Mouse (Mus musculus): Measurements from ENCODE around the gene 1700034J05Rik. TPM values are rescaled to one million over a fixed set of nuclear protein-coding genes. Genes with fewer than 3 reads are reported as not detected.

The 1700034J05Rik gene
- polyA plus RNA-seq, 1 experiment from 2014 or later = 0.57 TPM

- DNase-seq (ENCODE audit: low spot score) = no peak
- ATAC-seq (ENCODE audit: low read depth) = peak; percentile 13; the same call in 1 of the 2 replicates
- Histone ChIP-seq H3K4me3 (ENCODE audit: low read depth, low read length) (no peak overlapping the region), H3K27ac (replicated peaks; ENCODE audit: low read depth, low read length) (no peak overlapping the region), H3K27me3 (replicated peaks; ENCODE audit: control insufficient read depth, insufficient read depth, low read length) (no peaks in the 10 kb centered on the region), H3K9ac (ENCODE audit: low read depth, low read length) (no peak overlapping the region), H3K4me1 (ENCODE audit: control insufficient read depth, insufficient read depth, low read length) (peaks cover 5% of the 10 kb centered on the region), H3K9me3 (ENCODE audit: control insufficient read depth, low read length) (no peaks in the 10 kb centered on the region), H3K36me3 (ENCODE audit: control insufficient read depth, insufficient read depth, low read length) (peaks cover 15% of the 10 kb centered on the region), H3K4me2 (ENCODE audit: low read depth, low read length) (no peak overlapping the region)
- 38% methylated on average over 1 of the region's 1 CpGs for WGBS
These were observed 27.1 kb upstream of the 1700034J05Rik start for GRCm38 (mm10) chr6:146981249-146981835.

GRCm38 (mm10) chr6:146979953-146980352, 25.7 kb upstream of the 1700034J05Rik start:
- Histone ChIP-seq H3K9ac (ENCODE audit: low read depth, low read length) (no peak overlapping the region), H3K9me3 (ENCODE audit: control insufficient read depth, low read length) (no peaks in the 10 kb centered on the region), H3K4me1 (ENCODE audit: control insufficient read depth, insufficient read depth, low read length) (peaks cover 5% of the 10 kb centered on the region), H3K27me3 (replicated peaks; ENCODE audit: control insufficient read depth, insufficient read depth, low read length) (no peaks in the 10 kb centered on the region), H3K4me2 (ENCODE audit: low read depth, low read length) (no peak overlapping the region), H3K27ac (replicated peaks; ENCODE audit: low read depth, low read length) (0 out of 2 replicates have a peak overlapping the region, but pooled peaks have one; percentile 18), H3K36me3 (ENCODE audit: control insufficient read depth, insufficient read depth, low read length) (peaks cover 15% of the 10 kb centered on the region), H3K4me3 (ENCODE audit: low read depth, low read length) (no peak overlapping the region)
- ATAC-seq (ENCODE audit: low read depth) = no peak
- WGBS = 47% methylated on average over 3 of the region's 3 CpGs
- DNase-seq (ENCODE audit: low spot score) = no peak

- no peak overlapping the region for H3K4me2 ChIP-seq (ENCODE audit: low read depth, low read length)
- 41% methylated on average over 1 of the region's 1 CpGs for WGBS
- H3K27ac ChIP-seq (replicated peaks; ENCODE audit: low read depth, low read length) = peak overlapping the region; percentile 18; the same call in 1 of the 2 replicates
- H3K4me3 ChIP-seq (ENCODE audit: low read depth, low read length) = no peak overlapping the region
- H3K9me3 ChIP-seq (ENCODE audit: control insufficient read depth, low read length) = no peaks in the 10 kb centered on the region
- H3K27me3 ChIP-seq (replicated peaks; ENCODE audit: control insufficient read depth, insufficient read depth, low read length) = no peaks in the 10 kb centered on the region
- H3K4me1 ChIP-seq (ENCODE audit: control insufficient read depth, insufficient read depth, low read length) = peaks cover 5% of the 10 kb centered on the region
- ATAC-seq (ENCODE audit: low read depth) (peak; percentile 33), DNase-seq (ENCODE audit: low spot score) (no peak)
- H3K36me3 ChIP-seq (ENCODE audit: control insufficient read depth, insufficient read depth, low read length) = peaks cover 15% of the 10 kb centered on the region
- no peak overlapping the region for H3K9ac ChIP-seq (ENCODE audit: low read depth, low read length)
These were observed 25.0 kb upstream of the 1700034J05Rik start for GRCm38 (mm10) chr6:146979115-146979744.

- Histone ChIP-seq H3K4me3 (ENCODE audit: low read depth, low read length) (no peak overlapping the region), H3K4me1 (ENCODE audit: control insufficient read depth, insufficient read depth, low read length) (peaks cover 5% of the 10 kb centered on the region), H3K9me3 (ENCODE audit: control insufficient read depth, low read length) (no peaks in the 10 kb centered on the region), H3K4me2 (ENCODE audit: low read depth, low read length) (no peak overlapping the region), H3K36me3 (ENCODE audit: control insufficient read depth, insufficient read depth, low read length) (peaks cover 15% of the 10 kb centered on the region), H3K27ac (replicated peaks; ENCODE audit: low read depth, low read length) (no peak overlapping the region), H3K27me3 (replicated peaks; ENCODE audit: control insufficient read depth, insufficient read depth, low read length) (no peaks in the 10 kb centered on the region), H3K9ac (ENCODE audit: low read depth, low read length) (no peak overlapping the region)
- WGBS = 48% methylated on average over 5 of the region's 5 CpGs
- peak; percentile 62 for DNase-seq (ENCODE audit: low spot score)
- 0 out of 2 replicates have a peak, but pooled peaks have one; percentile 9 for ATAC-seq (ENCODE audit: low read depth)
These were observed 24.5 kb upstream of the 1700034J05Rik start for GRCm38 (mm10) chr6:146978691-146979114.

GRCm38 (mm10) chr6:146976446-146976845, 22.2 kb upstream of the 1700034J05Rik start:
- ATAC-seq (ENCODE audit: low read depth) (no peak), DNase-seq (ENCODE audit: low spot score) (no peak)
- Histone ChIP-seq H3K9ac (ENCODE audit: low read depth, low read length) (no peak overlapping the region), H3K27me3 (replicated peaks; ENCODE audit: control insufficient read depth, insufficient read depth, low read length) (no peaks in the 10 kb centered on the region), H3K4me2 (ENCODE audit: low read depth, low read length) (no peak overlapping the region), H3K9me3 (ENCODE audit: control insufficient read depth, low read length) (no peaks in the 10 kb centered on the region), H3K4me1 (ENCODE audit: control insufficient read depth, insufficient read depth, low read length) (peaks cover 5% of the 10 kb centered on the region), H3K27ac (replicated peaks; ENCODE audit: low read depth, low read length) (no peak overlapping the region), H3K36me3 (ENCODE audit: control insufficient read depth, insufficient read depth, low read length) (peaks cover 11% of the 10 kb centered on the region), H3K4me3 (ENCODE audit: low read depth, low read length) (no peak overlapping the region)
- 80% methylated on average over 8 of the region's 8 CpGs for WGBS

GRCm38 (mm10) chr6:146973830-146974229, 19.6 kb upstream of the 1700034J05Rik start:
- no peaks in the 10 kb centered on the region for H3K27me3 ChIP-seq (replicated peaks; ENCODE audit: control insufficient read depth, insufficient read depth, low read length)
- no peaks in the 10 kb centered on the region for H3K9me3 ChIP-seq (ENCODE audit: control insufficient read depth, low read length)
- DNase-seq (ENCODE audit: low spot score) (no peak), ATAC-seq (ENCODE audit: low read depth) (no peak)
- no peak overlapping the region for H3K27ac ChIP-seq (replicated peaks; ENCODE audit: low read depth, low read length)
- H3K4me1 ChIP-seq (ENCODE audit: control insufficient read depth, insufficient read depth, low read length) = no peaks in the 10 kb centered on the region
- no peak overlapping the region for H3K9ac ChIP-seq (ENCODE audit: low read depth, low read length)
- no peak overlapping the region for H3K4me3 ChIP-seq (ENCODE audit: low read depth, low read length)
- peaks cover 11% of the 10 kb centered on the region for H3K36me3 ChIP-seq (ENCODE audit: control insufficient read depth, insufficient read depth, low read length)
- no peak overlapping the region for H3K4me2 ChIP-seq (ENCODE audit: low read depth, low read length)

GRCm38 (mm10) chr6:146973406-146973805, 19.2 kb upstream of the 1700034J05Rik start:
- Histone ChIP-seq H3K4me2 (ENCODE audit: low read depth, low read length) (no peak overlapping the region), H3K4me3 (ENCODE audit: low read depth, low read length) (no peak overlapping the region), H3K27ac (replicated peaks; ENCODE audit: low read depth, low read length) (no peak overlapping the region), H3K36me3 (ENCODE audit: control insufficient read depth, insufficient read depth, low read length) (peaks cover 11% of the 10 kb centered on the region), H3K27me3 (replicated peaks; ENCODE audit: control insufficient read depth, insufficient read depth, low read length) (no peaks in the 10 kb centered on the region), H3K9ac (ENCODE audit: low read depth, low read length) (no peak overlapping the region), H3K9me3 (ENCODE audit: control insufficient read depth, low read length) (no peaks in the 10 kb centered on the region), H3K4me1 (ENCODE audit: control insufficient read depth, insufficient read depth, low read length) (no peaks in the 10 kb centered on the region)
- no peak for DNase-seq (ENCODE audit: low spot score)
- WGBS = 45% methylated on average over 2 of the region's 2 CpGs
- ATAC-seq (ENCODE audit: low read depth) = no peak

GRCm38 (mm10) chr6:146972740-146973139, 18.5 kb upstream of the 1700034J05Rik start:
- Histone ChIP-seq H3K27ac (replicated peaks; ENCODE audit: low read depth, low read length) (no peak overlapping the region), H3K4me2 (ENCODE audit: low read depth, low read length) (no peak overlapping the region), H3K27me3 (replicated peaks; ENCODE audit: control insufficient read depth, insufficient read depth, low read length) (no peaks in the 10 kb centered on the region), H3K4me1 (ENCODE audit: control insufficient read depth, insufficient read depth, low read length) (peaks cover 4% of the 10 kb centered on the region; the same call in 1 of the 2 replicates), H3K9me3 (ENCODE audit: control insufficient read depth, low read length) (no peaks in the 10 kb centered on the region), H3K9ac (ENCODE audit: low read depth, low read length) (no peak overlapping the region), H3K36me3 (ENCODE audit: control insufficient read depth, insufficient read depth, low read length) (peaks cover 11% of the 10 kb centered on the region), H3K4me3 (ENCODE audit: low read depth, low read length) (no peak overlapping the region)
- ATAC-seq (ENCODE audit: low read depth) (no peak), DNase-seq (ENCODE audit: low spot score) (no peak)
- WGBS = 48% methylated on average over 1 of the region's 1 CpGs

GRCm38 (mm10) chr6:146972009-146972408, 17.8 kb upstream of the 1700034J05Rik start:
- Histone ChIP-seq H3K4me3 (ENCODE audit: low read depth, low read length) (no peak overlapping the region), H3K9ac (ENCODE audit: low read depth, low read length) (no peak overlapping the region), H3K36me3 (ENCODE audit: control insufficient read depth, insufficient read depth, low read length) (peaks cover 3% of the 10 kb centered on the region; the same call in 1 of the 2 replicates), H3K4me2 (ENCODE audit: low read depth, low read length) (no peak overlapping the region), H3K4me1 (ENCODE audit: control insufficient read depth, insufficient read depth, low read length) (peaks cover 6% of the 10 kb centered on the region; the same call in 1 of the 2 replicates), H3K27ac (replicated peaks; ENCODE audit: low read depth, low read length) (no peak overlapping the region), H3K9me3 (ENCODE audit: control insufficient read depth, low read length) (no peaks in the 10 kb centered on the region), H3K27me3 (replicated peaks; ENCODE audit: control insufficient read depth, insufficient read depth, low read length) (no peaks in the 10 kb centered on the region)
- no peak for ATAC-seq (ENCODE audit: low read depth)
- WGBS = 70% methylated on average over 6 of the region's 6 CpGs
- no peak for DNase-seq (ENCODE audit: low spot score)
